Mouse (Mus musculus): ENCODE results near the gene Tmem35b.
"Not testable (repeated sequence)": the region's sequence is repeated elsewhere in the genome, so short reads cannot be mapped to it uniquely, and the experiment has no call there.

Gene Tmem35b

GRCm38 (mm10) chr4:127123391-127123790 is at the start of gene Tmem35b:
Gene Tmem35b, plus strand, starts transcription at chr4:127123691.
- no peak for DNase-seq (ENCODE audit: extremely low read depth, low read depth, low spot score)

GRCm38 (mm10) chr4:127074915-127075314 is 48.6 kb upstream of the Tmem35b start:
- no peak for DNase-seq (ENCODE audit: extremely low read depth, low read depth, low spot score)

- peak; percentile 46 for DNase-seq (ENCODE audit: extremely low read depth, low read depth, low spot score)
Observed at GRCm38 (mm10) chr4:127076875-127077548, 46.5 kb upstream of the Tmem35b start, which contains the start of gene Zmym6. Gene Zmym6, plus strand, starts transcription at chr4:127077383.

GRCm38 (mm10) chr4:127080806-127081205 is 42.7 kb upstream of the Tmem35b start:
- no peak for DNase-seq (ENCODE audit: extremely low read depth, low read depth, low spot score)

- no peak for DNase-seq (ENCODE audit: extremely low read depth, low read depth, low spot score)
Observed at GRCm38 (mm10) chr4:127083131-127083530, 40.4 kb upstream of the Tmem35b start.

GRCm38 (mm10) chr4:127085761-127086160 is 37.7 kb upstream of the Tmem35b start:
- DNase-seq (ENCODE audit: extremely low read depth, low read depth, low spot score) = peak; percentile 78

GRCm38 (mm10) chr4:127091188-127091587 is 32.3 kb upstream of the Tmem35b start:
- no peak for DNase-seq (ENCODE audit: extremely low read depth, low read depth, low spot score)

- no peak for DNase-seq (ENCODE audit: extremely low read depth, low read depth, low spot score)
Observed at GRCm38 (mm10) chr4:127095090-127095489, 28.4 kb upstream of the Tmem35b start.

GRCm38 (mm10) chr4:127099552-127099951 is 23.9 kb upstream of the Tmem35b start:
- not testable (repeated sequence) for DNase-seq (ENCODE audit: extremely low read depth, low read depth, low spot score)

- no peak for DNase-seq (ENCODE audit: extremely low read depth, low read depth, low spot score)
Observed at GRCm38 (mm10) chr4:127107566-127107965, 15.9 kb upstream of the Tmem35b start.

- DNase-seq (ENCODE audit: extremely low read depth, low read depth, low spot score) = no peak
Observed at GRCm38 (mm10) chr4:127110570-127110969, 12.9 kb upstream of the Tmem35b start.

- no peak for DNase-seq (ENCODE audit: extremely low read depth, low read depth, low spot score)
Observed at GRCm38 (mm10) chr4:127124331-127124730, 840 bp downstream of the Tmem35b start.

GRCm38 (mm10) chr4:127125834-127126463 is 2.5 kb downstream of the Tmem35b start:
- DNase-seq (ENCODE audit: extremely low read depth, low read depth, low spot score) = peak; percentile 51

GRCm38 (mm10) chr4:127134687-127135086 is 11.2 kb downstream of the Tmem35b start:
- DNase-seq (ENCODE audit: extremely low read depth, low read depth, low spot score) = no peak

- DNase-seq (ENCODE audit: extremely low read depth, low read depth, low spot score) = no peak
Observed at GRCm38 (mm10) chr4:127137591-127137990, 14.1 kb downstream of the Tmem35b start.

GRCm38 (mm10) chr4:127138486-127138885 is 15.0 kb downstream of the Tmem35b start:
- no peak for DNase-seq (ENCODE audit: extremely low read depth, low read depth, low spot score)

GRCm38 (mm10) chr4:127150031-127150430 is 26.5 kb downstream of the Tmem35b start:
- no peak for DNase-seq (ENCODE audit: extremely low read depth, low read depth, low spot score)

- DNase-seq (ENCODE audit: extremely low read depth, low read depth, low spot score) = no peak
Observed at GRCm38 (mm10) chr4:127153345-127153744, 29.9 kb downstream of the Tmem35b start.

GRCm38 (mm10) chr4:127155757-127156156 is 32.3 kb downstream of the Tmem35b start:
- no peak for DNase-seq (ENCODE audit: extremely low read depth, low read depth, low spot score)

GRCm38 (mm10) chr4:127157746-127158145 is 34.3 kb downstream of the Tmem35b start:
- no peak for DNase-seq (ENCODE audit: extremely low read depth, low read depth, low spot score)

GRCm38 (mm10) chr4:127163926-127164325 is 40.4 kb downstream of the Tmem35b start:
- DNase-seq (ENCODE audit: extremely low read depth, low read depth, low spot score) = no peak

GRCm38 (mm10) chr4:127167096-127167495 is 43.6 kb downstream of the Tmem35b start:
- DNase-seq (ENCODE audit: extremely low read depth, low read depth, low spot score) = no peak
